Mouse (Mus musculus): ENCODE data around the gene Traf3.

The Traf3 gene

GRCm38 (mm10) chr12:111165831-111166591, at the start of gene Traf3:
Traf3 (plus strand) TSS chr12:111166370.
- DNase-seq, result peak; percentile 88

GRCm38 (mm10) chr12:111119506-111120085, 46.6 kb upstream of the Traf3 start:
- DNase-seq, result no peak

GRCm38 (mm10) chr12:111120976-111121645, 45.1 kb upstream of the Traf3 start:
- no peak for DNase-seq

- DNase-seq, result no peak
Observed at GRCm38 (mm10) chr12:111122332-111122852, 43.8 kb upstream of the Traf3 start.

GRCm38 (mm10) chr12:111124601-111125260, 41.4 kb upstream of the Traf3 start:
- DNase-seq, result peak; percentile 67

- DNase-seq, result no peak
Observed at GRCm38 (mm10) chr12:111125666-111126065, 40.5 kb upstream of the Traf3 start.

GRCm38 (mm10) chr12:111134169-111134568, 32.0 kb upstream of the Traf3 start:
- no peak for DNase-seq

GRCm38 (mm10) chr12:111134791-111135733, 31.1 kb upstream of the Traf3 start:
- peak; percentile 30 for DNase-seq

- DNase-seq, result no peak
Observed at GRCm38 (mm10) chr12:111135953-111136352, 30.2 kb upstream of the Traf3 start.

- no peak for DNase-seq
Observed at GRCm38 (mm10) chr12:111137079-111137478, 29.1 kb upstream of the Traf3 start.

- DNase-seq, result peak; percentile 55
Observed at GRCm38 (mm10) chr12:111143005-111143508, 23.1 kb upstream of the Traf3 start.

- DNase-seq, result peak; percentile 56
Observed at GRCm38 (mm10) chr12:111143509-111144063, 22.6 kb upstream of the Traf3 start.

GRCm38 (mm10) chr12:111144598-111144997, 21.6 kb upstream of the Traf3 start:
- no peak for DNase-seq

- peak; percentile 48 for DNase-seq
Observed at GRCm38 (mm10) chr12:111145269-111145668, 20.9 kb upstream of the Traf3 start.

GRCm38 (mm10) chr12:111149495-111150235, 16.5 kb upstream of the Traf3 start:
- no peak for DNase-seq

GRCm38 (mm10) chr12:111150236-111150596, 16.0 kb upstream of the Traf3 start:
- DNase-seq, result peak; percentile 56

- no peak for DNase-seq
Observed at GRCm38 (mm10) chr12:111151422-111152156, 14.6 kb upstream of the Traf3 start.

- DNase-seq, result no peak
Observed at GRCm38 (mm10) chr12:111152579-111152978, 13.6 kb upstream of the Traf3 start.

GRCm38 (mm10) chr12:111152981-111153710, 13.0 kb upstream of the Traf3 start:
- DNase-seq, result no peak
